Mouse (Mus musculus): Measurements from ENCODE around the gene Alkbh4.

Gene Alkbh4

DNA sequence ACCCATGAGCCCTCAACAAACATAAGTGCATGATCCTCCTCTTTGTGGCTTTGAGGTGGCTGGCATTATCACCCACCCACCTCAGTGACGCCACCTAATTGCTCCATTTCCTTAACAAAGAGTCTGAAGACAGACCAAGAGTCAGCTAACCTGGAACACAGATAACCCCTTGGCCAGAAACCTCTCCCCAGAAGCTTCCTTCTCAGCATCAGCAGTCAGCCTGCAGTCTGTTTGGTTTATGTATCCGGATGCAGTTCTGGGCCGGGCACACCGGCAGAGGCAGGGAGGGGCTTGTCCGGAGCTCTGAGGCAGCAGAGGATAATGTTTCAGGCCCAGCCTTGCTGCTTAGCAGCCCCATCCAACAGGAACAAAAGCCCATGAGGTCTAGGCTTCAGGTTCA is 43.6 kb downstream of the Alkbh4 start:
- in situ Hi-C loops (cut with MboI; ENCODE audit: low sequenced_read_pairs), result no loop called here

DNA sequence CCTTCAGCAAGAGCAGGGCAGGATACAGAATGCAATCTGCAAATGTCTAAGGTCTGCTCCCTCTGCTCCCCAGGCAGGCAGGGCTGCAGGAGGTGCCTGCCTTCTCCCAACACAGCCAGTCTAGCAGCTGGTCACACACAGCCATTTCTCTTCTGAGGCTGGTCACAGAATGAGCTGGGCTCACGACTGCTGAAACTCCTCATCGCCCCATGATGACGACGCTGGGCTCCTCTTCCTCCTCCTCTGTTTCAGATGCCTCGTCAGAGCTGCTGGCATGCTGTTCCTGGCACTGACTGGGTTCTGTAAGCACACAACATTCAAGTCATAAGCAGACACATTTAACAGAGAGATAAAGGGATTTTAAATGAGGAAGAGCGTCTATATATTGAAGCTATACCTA is 45.3 kb downstream of the Alkbh4 start:
- in situ Hi-C loops (cut with MboI; ENCODE audit: low sequenced_read_pairs), result no loop called here

DNA sequence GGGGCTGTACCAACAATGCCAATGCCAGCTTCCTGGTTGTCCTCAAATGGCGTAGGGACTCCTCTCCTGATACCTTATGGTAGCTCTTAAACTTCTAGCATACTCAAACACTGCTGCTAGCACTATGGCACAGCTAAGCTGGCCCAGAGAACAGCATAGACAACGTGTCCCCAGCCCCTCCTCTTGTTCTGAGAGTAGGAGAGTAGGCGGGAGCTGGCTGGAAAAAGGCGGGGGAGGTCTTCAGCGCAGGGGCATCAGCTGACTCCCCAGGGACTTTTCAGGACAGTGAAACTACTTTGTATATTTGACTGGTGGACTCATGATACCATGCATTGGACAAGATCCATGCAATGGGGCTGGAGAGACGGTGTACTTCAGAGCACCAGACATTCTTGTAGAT is 46.1 kb downstream of the Alkbh4 start:
- in situ Hi-C loops (cut with MboI; ENCODE audit: low sequenced_read_pairs), result no loop called here

DNA sequence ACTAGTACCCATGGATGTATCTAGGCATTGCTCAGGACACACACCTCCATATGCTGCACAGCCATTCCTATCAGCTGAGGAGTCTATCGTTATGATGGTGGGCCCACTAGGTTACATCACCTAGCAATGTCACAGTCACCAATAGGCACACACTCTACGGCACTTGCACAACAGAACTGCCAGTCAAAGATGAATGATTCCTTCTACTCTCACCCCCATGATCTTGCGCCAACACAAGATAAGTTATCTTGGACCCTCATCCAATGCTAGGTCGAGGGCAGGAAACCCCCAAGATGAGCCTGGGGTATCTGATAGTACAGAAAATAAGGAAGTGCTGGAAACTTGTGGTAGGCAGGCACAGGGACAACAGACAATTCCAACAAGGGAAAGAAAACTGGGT is 46.9 kb downstream of the Alkbh4 start:
- in situ Hi-C loops (cut with MboI; ENCODE audit: low sequenced_read_pairs), result no loop called here

DNA sequence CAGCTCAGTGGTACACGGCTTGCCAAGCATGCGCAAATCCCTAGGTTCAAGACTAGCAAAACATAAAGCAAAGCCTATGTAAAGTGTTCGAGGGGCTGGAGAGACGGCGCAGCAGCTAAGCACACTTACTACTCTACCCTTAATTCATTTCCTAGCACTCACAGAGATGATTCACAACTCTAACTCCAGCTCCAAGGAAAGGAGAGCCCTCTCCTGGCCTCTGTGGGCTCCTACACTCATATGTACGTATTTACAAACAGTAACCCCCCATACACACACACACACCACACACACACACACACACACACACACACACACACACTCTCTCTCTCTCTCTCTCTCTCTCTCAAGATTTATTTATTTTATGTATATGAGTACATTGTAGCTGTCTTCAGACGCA is 47.8 kb downstream of the Alkbh4 start:
- in situ Hi-C loops (cut with MboI; ENCODE audit: low sequenced_read_pairs), result no loop called here

DNA sequence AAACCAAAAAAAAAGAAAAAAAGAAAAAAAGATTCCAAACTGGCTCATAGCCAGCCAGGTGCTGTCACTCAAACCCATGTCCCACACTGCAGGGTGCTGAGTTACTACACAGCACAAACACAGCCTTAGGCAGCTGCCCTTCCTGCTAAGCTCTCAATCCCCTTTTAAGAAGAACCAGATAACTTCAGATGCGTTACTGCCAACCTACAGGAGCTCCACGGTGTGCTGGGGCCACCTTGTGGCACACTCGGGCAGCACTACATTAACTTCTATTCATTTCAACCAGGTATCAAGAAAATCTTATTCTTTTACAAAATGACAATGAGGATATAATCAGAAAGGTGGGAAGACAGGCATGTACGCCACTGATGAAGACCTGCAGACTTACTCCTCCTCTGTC is 50.8 kb downstream of the Alkbh4 start:
- in situ Hi-C loops (cut with MboI; ENCODE audit: low sequenced_read_pairs), result no loop called here

Measured in CH12F3 (cell line).